Mouse (Mus musculus) spleen, embryonic (tissue): ENCODE results near the gene Cox15.

ENCODE experiments used
- CTCF ChIA-PET: fragments of 350-600 bp; sonication (Branson Sonifier 250); formaldehyde crosslinking; loops from one replicate; lab custom pipeline; 2022; lab: Charles Lee

Cox15 gene

GRCm38 (mm10) chr19:43762410-43762809 is 9.6 kb upstream of the Cox15 start:
- CTCF ChIA-PET: no interaction called here

DNA sequence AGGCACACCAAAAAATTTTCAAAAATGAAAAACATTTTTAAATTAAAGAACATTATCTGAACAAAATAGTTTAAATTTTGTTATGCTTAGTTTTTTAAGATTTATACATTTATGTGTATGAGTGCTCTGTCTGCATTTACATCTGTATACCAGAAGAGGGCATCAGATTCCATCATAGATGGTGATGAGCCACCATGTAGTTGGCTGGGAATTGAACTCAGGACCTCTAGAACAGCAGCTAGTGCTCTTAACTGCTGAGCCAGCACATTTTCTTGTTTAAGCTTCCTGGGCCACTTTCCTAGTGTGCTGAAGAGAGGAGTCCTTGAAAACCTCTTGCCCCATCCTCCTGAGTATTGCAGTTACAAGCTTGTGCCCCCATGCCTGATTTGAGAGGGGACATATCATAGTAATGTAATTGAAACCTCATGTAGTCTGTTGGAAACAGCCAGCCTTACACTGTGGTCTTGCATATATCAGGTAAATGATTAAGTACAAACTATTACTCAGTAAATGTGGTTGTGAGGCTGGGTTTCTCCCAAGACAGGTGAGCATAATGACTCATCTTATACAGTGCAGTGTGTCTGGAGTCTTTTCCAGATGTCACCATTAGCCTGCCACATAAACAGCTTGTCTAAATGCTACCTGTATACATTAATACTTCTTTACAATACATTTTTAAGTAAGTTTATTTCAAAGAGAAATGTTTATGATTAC is 8.9 kb upstream of the Cox15 start:
- CTCF ChIA-PET: no interaction called here

DNA sequence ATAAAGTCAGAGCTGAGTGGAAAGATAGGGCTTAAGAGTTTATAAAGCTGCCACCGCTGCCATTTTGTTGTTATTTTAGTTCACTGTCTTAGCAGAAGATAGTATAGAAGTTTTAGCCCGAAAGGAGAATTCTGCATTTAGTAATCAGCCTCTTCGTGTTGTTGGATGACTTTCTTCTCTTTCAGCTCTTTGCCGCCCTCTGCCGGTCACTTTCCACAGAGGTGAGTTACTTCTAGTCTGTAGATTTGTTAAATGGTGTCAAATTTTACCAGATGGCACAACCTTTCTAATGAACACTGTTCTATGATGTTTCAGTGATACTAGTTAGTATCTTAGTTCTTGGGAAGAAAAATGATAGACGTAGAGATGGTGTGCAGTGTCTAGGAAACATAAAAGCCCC is 7.7 kb upstream of the Cox15 start:
- CTCF ChIA-PET: interaction anchor here (0.6 to 0.7 kb wide), 3 partner anchors 11 to 38 kb away, joined by 3 to 25 read pairs (median 3); no protein-coding TSS in a partner anchor

DNA sequence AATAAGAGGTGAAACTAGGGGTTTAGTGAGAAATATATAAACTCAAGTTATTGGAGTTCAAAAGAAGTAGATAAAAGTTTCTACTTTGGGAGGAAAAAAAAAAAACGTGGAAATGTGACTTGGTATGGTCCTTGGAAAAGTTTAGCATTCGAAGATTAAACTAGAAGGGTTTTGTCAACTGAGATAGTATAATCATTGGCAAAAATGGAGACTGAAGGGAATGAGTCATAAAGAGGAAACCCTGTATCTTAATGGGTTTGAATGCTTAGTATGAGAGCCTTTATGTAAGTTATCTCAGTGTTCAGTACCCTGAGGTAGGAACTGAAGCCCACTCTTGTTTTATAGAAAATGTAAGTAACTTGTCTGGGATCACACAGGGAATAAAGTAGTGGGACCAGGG is 2.1 kb upstream of the Cox15 start:
- CTCF ChIA-PET: no interaction called here

GRCm38 (mm10) chr19:43754237-43754636 is 1.4 kb upstream of the Cox15 start:
- CTCF ChIA-PET: no interaction called here

- CTCF ChIA-PET: interaction anchor here (0.8 kb wide), 1 partner anchor 18 kb away, joined by 6 read pairs; no protein-coding TSS in a partner anchor
Observed at GRCm38 (mm10) chr19:43753226-43753835, 531 bp upstream of the Cox15 start.

GRCm38 (mm10) chr19:43750008-43750407 is 2.8 kb downstream of the Cox15 start:
- CTCF ChIA-PET: no interaction called here

GRCm38 (mm10) chr19:43747877-43748276 is 4.9 kb downstream of the Cox15 start:
- CTCF ChIA-PET: no interaction called here

DNA sequence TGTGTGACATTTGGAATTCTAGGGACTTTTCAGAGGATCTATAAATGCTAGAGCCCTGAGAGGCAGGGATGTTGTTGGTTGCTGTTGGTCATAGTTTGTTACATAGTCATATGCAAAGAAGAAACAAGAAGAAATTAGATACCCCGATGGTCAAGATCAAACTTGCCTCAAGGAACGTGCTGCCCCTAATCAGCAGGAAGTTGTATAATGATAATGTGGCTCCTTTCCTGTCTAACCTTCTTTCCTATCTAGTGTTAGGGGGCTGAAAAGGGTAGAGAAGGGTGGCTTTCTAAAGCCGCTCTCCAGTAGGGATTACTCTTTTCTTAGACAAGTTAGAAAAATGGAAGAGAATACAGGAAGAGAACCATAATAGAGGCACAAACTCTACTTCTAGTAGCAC is 7.1 kb downstream of the Cox15 start:
- CTCF ChIA-PET: no interaction called here

- CTCF ChIA-PET: interaction anchor here (0.6 kb wide), 1 partner anchor 503 kb away, joined by 7 read pairs; no protein-coding TSS in a partner anchor
Observed at GRCm38 (mm10) chr19:43743401-43743800, 9.4 kb downstream of the Cox15 start.

GRCm38 (mm10) chr19:43738409-43738808 is 14.4 kb downstream of the Cox15 start:
- CTCF ChIA-PET: no interaction called here

- CTCF ChIA-PET: no interaction called here
Observed at GRCm38 (mm10) chr19:43731157-43731556, 21.6 kb downstream of the Cox15 start.

- CTCF ChIA-PET: interaction anchor here (0.8 kb wide), 1 partner anchor 30 kb away, joined by 25 read pairs; no protein-coding TSS in a partner anchor
Observed at GRCm38 (mm10) chr19:43730037-43730428, 22.8 kb downstream of the Cox15 start.

GRCm38 (mm10) chr19:43729296-43730036 is 23.3 kb downstream of the Cox15 start:
- CTCF ChIA-PET: interaction anchor here (0.8 kb wide), 1 partner anchor 31 kb away, joined by 25 read pairs; no protein-coding TSS in a partner anchor

DNA sequence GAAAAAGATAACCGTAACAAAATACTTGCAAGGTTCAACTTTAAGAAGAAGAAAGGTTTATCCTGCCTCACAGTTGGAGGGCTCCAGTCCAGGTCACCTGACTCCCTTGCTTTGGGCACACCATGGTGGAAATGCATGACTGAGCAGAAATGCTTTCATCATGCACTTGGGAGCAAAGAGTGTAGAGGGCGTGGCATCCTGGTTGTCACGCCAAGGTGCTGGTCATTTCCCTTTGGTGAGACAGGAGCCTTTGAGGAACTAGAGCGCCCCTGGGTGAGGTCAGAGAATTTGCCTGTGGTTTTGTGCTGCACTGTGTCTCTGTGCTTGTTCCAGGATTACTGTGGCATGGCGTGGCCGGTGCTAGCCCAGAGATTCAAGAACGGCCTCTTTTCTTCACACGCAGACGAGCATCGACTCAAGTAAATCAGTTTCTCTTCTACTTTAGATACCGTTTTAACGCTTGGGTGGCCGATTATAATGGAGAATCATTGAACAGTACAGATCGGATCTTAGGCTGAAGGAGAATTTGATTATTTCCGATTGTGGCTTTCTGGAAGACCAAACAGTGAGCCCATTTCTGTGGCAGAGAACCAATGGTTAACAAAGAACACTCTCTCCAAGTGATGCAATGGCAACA is 26.2 kb downstream of the Cox15 start:
- CTCF ChIA-PET: no interaction called here

- CTCF ChIA-PET: no interaction called here
Observed at GRCm38 (mm10) chr19:43724821-43725220, 28.0 kb downstream of the Cox15 start.

DNA sequence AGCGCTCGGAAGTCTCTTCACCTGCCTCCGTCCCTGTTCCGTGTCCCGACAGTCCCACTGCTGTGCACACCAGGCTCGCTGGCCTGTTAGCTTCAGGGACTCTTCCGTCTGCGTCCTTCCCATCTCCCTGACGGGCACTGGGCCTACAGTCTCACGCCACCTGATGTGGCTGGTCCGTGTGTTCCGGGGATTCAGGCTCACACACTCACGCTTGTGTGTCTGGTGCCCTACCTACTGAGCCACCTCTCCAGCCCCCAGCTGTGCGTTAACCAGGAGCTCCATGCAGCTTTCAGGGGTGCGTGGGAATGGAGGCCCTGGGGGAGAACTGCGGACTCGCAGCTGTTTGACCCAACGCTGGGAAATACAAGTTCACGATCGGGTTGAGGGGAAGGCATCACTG is 28.6 kb downstream of the Cox15 start:
- CTCF ChIA-PET: no interaction called here

- CTCF ChIA-PET: no interaction called here
Observed at GRCm38 (mm10) chr19:43723501-43723900, 29.3 kb downstream of the Cox15 start.

GRCm38 (mm10) chr19:43722891-43723290 is 29.9 kb downstream of the Cox15 start:
- CTCF ChIA-PET: interaction anchor here (0.9 kb wide), 1 partner anchor 37 kb away, joined by 3 read pairs; no protein-coding TSS in a partner anchor

- CTCF ChIA-PET: no interaction called here
Observed at GRCm38 (mm10) chr19:43720061-43720460, 32.7 kb downstream of the Cox15 start.

DNA sequence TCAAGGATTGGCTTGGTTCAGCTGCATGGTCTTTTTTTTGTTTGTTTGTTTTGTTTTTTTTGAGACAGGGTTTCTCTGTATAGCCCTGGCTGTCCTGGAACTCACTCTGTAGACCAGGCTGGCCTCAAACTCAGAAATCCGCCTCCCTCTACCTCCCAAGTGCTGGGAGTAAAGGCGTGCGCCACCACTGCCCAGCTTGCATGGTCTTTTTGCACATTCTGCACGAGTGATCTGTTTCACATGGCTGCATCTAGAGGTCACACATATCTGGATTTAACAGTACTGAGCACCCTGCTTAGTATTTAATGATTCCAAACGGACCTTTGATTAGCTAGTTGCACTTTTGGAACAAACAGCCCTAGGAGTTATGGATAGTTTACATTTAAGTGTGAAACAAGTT is 40.8 kb downstream of the Cox15 start:
- CTCF ChIA-PET: no interaction called here
